Mouse (Mus musculus): ENCODE results near the gene Inafm2. TPM values are rescaled to one million over a fixed set of nuclear protein-coding genes. Genes with fewer than 3 reads are reported as not detected.

Inafm2 gene
- polyA plus RNA-seq, 1 experiment from 2014 or later = 25.1 TPM

- Histone ChIP-seq H3K9ac (replicated peaks) (peak overlapping the region; percentile 44; the same call in 1 of the 2 replicates), H3K4me3 (no peak overlapping the region), H3K27me3 (peaks cover 8% of the 10 kb centered on the region), H3K27ac (replicated peaks) (peak overlapping the region; percentile 63), H3K36me3 (no peaks in the 10 kb centered on the region), H3K9me3 (no peaks in the 10 kb centered on the region), H3K4me2 (replicated peaks) (peak overlapping the region; percentile 28), H3K4me1 (peaks cover 49% of the 10 kb centered on the region)
- 24% methylated on average over 10 of the region's 10 CpGs for WGBS
- ATAC-seq (ENCODE audit: low FRiP score, low read depth) = no peak
These were observed 3.9 kb downstream of the Inafm2 start for GRCm38 (mm10) chr2:118749341-118749884.

DNA sequence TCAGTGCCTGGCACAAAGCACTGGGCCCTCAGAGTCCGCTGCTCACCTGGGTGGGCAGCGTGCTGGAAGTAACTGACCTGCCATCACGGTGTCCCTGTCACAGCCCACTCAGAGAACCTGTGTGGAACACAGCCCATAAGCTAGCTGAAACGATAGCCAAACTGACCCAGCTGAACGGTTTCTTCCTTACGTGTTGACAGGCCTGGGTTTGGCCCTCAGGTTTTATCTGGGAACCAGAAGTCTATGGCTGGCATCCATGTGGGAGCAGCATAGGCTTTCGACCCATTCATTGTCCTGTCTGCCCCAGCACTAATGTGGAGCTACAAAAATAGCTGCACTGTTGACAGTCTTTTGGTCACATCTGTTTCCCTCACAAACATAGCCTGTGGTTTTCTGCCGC lies 4.9 kb downstream of the Inafm2 start:
- H3K4me1 ChIP-seq = peaks cover 41% of the 10 kb centered on the region
- no peak overlapping the region for H3K4me2 ChIP-seq (replicated peaks)
- H3K27ac ChIP-seq (replicated peaks) = no peak overlapping the region
- H3K9ac ChIP-seq (replicated peaks) = no peak overlapping the region
- no peaks in the 10 kb centered on the region for H3K9me3 ChIP-seq
- 87% methylated on average over 8 of the region's 8 CpGs for WGBS
- H3K4me3 ChIP-seq = no peak overlapping the region
- no peak for ATAC-seq (ENCODE audit: low FRiP score, low read depth)
- H3K36me3 ChIP-seq = no peaks in the 10 kb centered on the region
- no peaks in the 10 kb centered on the region; the same call in 1 of the 2 replicates for H3K27me3 ChIP-seq

GRCm38 (mm10) chr2:118751896-118752791 lies 6.6 kb downstream of the Inafm2 start:
- Histone ChIP-seq H3K4me3 (no peak overlapping the region), H3K9me3 (no peaks in the 10 kb centered on the region), H3K27ac (replicated peaks) (0 out of 2 replicates have a peak overlapping the region, but pooled peaks have one; percentile 3), H3K4me2 (replicated peaks) (no peak overlapping the region), H3K36me3 (no peaks in the 10 kb centered on the region), H3K27me3 (no peaks in the 10 kb centered on the region; the same call in 1 of the 2 replicates), H3K9ac (replicated peaks) (no peak overlapping the region), H3K4me1 (peaks cover 32% of the 10 kb centered on the region)
- 74% methylated on average over 16 of the region's 16 CpGs for WGBS
- no peak for ATAC-seq (ENCODE audit: low FRiP score, low read depth)

DNA sequence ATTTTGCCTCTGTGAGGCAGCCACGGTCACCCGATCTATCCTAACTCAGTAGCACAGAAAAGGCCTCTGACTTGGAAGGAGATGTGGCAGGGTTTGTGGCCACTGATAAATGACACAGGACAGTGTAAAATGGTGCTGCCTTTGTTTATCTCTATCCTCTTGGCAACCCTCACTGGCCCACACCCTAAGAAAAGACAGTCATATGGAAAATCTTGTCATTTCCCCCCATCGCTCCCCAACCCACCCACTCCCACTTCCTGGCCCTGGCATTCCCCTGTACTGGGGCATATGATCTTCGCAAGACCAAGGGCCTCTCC lies 7.2 kb downstream of the Inafm2 start:
- Histone ChIP-seq H3K4me2 (replicated peaks) (no peak overlapping the region), H3K9ac (replicated peaks) (no peak overlapping the region), H3K4me1 (peaks cover 26% of the 10 kb centered on the region), H3K27me3 (peaks cover 2% of the 10 kb centered on the region; the same call in 1 of the 2 replicates), H3K9me3 (no peaks in the 10 kb centered on the region), H3K36me3 (no peaks in the 10 kb centered on the region), H3K27ac (replicated peaks) (0 out of 2 replicates have a peak overlapping the region, but pooled peaks have one; percentile 3), H3K4me3 (no peak overlapping the region)
- ATAC-seq (ENCODE audit: low FRiP score, low read depth) = no peak
- WGBS = 92% methylated on average over 4 of the region's 4 CpGs

- Histone ChIP-seq H3K27ac (replicated peaks) (no peak overlapping the region), H3K9me3 (no peaks in the 10 kb centered on the region), H3K4me3 (no peak overlapping the region), H3K27me3 (peaks cover 16% of the 10 kb centered on the region), H3K36me3 (no peaks in the 10 kb centered on the region), H3K4me2 (replicated peaks) (no peak overlapping the region), H3K4me1 (peaks cover 13% of the 10 kb centered on the region), H3K9ac (replicated peaks) (no peak overlapping the region)
- WGBS = 91% methylated on average over 5 of the region's 5 CpGs
- no peak for ATAC-seq (ENCODE audit: low FRiP score, low read depth)
These were observed 8.6 kb downstream of the Inafm2 start for GRCm38 (mm10) chr2:118754143-118754542.

- no peaks in the 10 kb centered on the region for H3K9me3 ChIP-seq
- H3K4me3 ChIP-seq = no peak overlapping the region
- H3K9ac ChIP-seq (replicated peaks) = no peak overlapping the region
- ATAC-seq (ENCODE audit: low FRiP score, low read depth) = no peak
- 87% methylated on average over 6 of the region's 6 CpGs for WGBS
- H3K27me3 ChIP-seq = peaks cover 22% of the 10 kb centered on the region
- peaks cover 7% of the 10 kb centered on the region for H3K4me1 ChIP-seq
- no peak overlapping the region for H3K27ac ChIP-seq (replicated peaks)
- H3K4me2 ChIP-seq (replicated peaks) = no peak overlapping the region
- no peaks in the 10 kb centered on the region for H3K36me3 ChIP-seq
These were observed 9.8 kb downstream of the Inafm2 start for GRCm38 (mm10) chr2:118755407-118755806.

DNA sequence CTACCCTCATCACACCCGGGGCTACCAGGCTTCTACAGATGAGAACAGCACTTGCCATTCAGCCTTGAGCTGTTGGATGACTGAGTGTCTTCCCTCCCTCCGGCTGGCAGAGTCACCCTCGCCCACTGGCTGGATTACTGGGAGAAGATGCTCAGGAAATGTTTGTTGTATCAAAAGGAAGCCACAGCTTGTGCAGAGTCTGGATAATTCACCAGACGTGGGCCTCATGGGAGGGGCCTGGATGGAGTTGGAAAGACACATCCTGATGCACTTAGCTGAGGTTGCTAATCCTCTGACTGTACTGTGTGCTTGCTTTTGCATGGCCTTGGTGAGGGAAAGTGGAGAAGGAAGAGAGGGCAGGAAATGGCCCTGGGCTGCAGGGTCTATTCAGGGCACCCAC lies 10.5 kb downstream of the Inafm2 start:
- Histone ChIP-seq H3K9me3 (no peaks in the 10 kb centered on the region), H3K27me3 (peaks cover 25% of the 10 kb centered on the region), H3K4me3 (no peak overlapping the region), H3K36me3 (no peaks in the 10 kb centered on the region), H3K4me1 (peaks cover 11% of the 10 kb centered on the region), H3K4me2 (replicated peaks) (no peak overlapping the region), H3K27ac (replicated peaks) (no peak overlapping the region), H3K9ac (replicated peaks) (no peak overlapping the region)
- ATAC-seq (ENCODE audit: low FRiP score, low read depth) = no peak
- 84% methylated on average over 4 of the region's 4 CpGs for WGBS

- peak; percentile 13; the same call in 1 of the 2 replicates for ATAC-seq (ENCODE audit: low FRiP score, low read depth)
- H3K27ac ChIP-seq (replicated peaks) = no peak overlapping the region
- H3K4me1 ChIP-seq = peaks cover 44% of the 10 kb centered on the region
- H3K9ac ChIP-seq (replicated peaks) = no peak overlapping the region
- H3K4me2 ChIP-seq (replicated peaks) = no peak overlapping the region
- peaks cover 41% of the 10 kb centered on the region for H3K27me3 ChIP-seq
- H3K4me3 ChIP-seq = no peak overlapping the region
- H3K9me3 ChIP-seq = no peaks in the 10 kb centered on the region
- 17% methylated on average over 8 of the region's 8 CpGs for WGBS
- H3K36me3 ChIP-seq = no peaks in the 10 kb centered on the region
These were observed 14.3 kb downstream of the Inafm2 start for GRCm38 (mm10) chr2:118759828-118760227.

DNA sequence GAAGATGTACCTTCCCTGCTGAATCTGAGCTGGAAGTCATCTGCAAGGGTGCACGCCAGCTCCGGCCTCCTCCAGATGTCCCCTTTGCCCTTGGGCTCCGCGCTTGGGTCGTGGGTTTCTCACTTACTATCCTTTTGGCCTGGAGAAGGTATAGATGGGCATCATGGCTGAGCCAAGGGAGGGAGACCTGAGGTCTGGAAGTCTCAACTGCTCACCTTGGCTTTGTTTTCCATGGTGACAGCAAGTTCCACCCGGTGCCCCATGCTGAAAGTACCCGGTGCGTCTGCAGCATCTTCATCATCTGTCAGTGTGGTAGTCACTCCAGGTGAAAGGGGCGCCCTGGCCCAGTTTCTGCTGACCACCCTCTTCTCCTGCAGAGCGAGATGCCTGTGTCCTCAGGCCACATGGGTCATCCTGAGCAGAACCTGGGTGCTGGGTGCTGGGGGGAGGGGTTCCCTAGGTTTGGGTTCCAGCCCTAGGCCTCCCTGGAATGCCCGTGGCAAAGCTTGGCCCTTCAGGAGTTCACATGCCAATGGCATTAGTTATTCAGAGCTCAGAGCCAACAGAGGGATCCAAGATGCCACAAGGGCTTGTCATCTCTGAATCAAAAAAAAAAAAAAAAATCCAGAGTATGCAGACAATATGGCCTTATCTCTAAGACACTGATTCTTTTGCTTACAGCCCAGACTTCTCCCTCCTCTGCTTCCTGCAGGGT lies 14.9 kb downstream of the Inafm2 start:
- peaks cover 41% of the 10 kb centered on the region for H3K27me3 ChIP-seq
- no peaks in the 10 kb centered on the region for H3K9me3 ChIP-seq
- WGBS = 84% methylated on average over 11 of the region's 11 CpGs
- no peak overlapping the region for H3K4me2 ChIP-seq (replicated peaks)
- no peak overlapping the region for H3K4me3 ChIP-seq
- peaks cover 44% of the 10 kb centered on the region for H3K4me1 ChIP-seq
- H3K27ac ChIP-seq (replicated peaks) = no peak overlapping the region
- no peak for ATAC-seq (ENCODE audit: low FRiP score, low read depth)
- no peaks in the 10 kb centered on the region for H3K36me3 ChIP-seq
- H3K9ac ChIP-seq (replicated peaks) = no peak overlapping the region

DNA sequence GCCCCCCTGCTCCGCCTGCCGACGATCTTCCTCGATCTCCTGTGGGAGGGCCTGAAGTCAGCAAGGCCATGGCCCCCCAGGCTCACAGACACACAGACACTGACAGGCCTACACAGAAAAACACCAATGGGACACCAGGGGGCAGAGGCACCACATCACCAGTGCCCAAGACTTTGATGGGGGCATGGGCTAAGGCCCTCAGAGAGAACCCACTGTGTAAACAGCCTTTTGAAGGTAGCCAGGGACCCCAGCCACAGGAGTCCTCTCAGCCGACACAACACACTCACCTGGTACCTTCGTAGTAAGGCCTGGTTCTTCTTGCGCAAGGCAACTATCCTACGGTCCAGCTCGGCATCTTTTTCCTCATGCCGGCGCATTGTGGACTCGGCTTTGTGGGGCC lies 15.8 kb downstream of the Inafm2 start:
- no peak for ATAC-seq (ENCODE audit: low FRiP score, low read depth)
- peaks cover 44% of the 10 kb centered on the region for H3K4me1 ChIP-seq
- no peak overlapping the region for H3K4me3 ChIP-seq
- peak overlapping the region; percentile 59 for H3K9ac ChIP-seq (replicated peaks)
- peak overlapping the region; percentile 97 for H3K27ac ChIP-seq (replicated peaks)
- no peaks in the 10 kb centered on the region for H3K9me3 ChIP-seq
- H3K27me3 ChIP-seq = peaks cover 43% of the 10 kb centered on the region
- H3K36me3 ChIP-seq = no peaks in the 10 kb centered on the region
- peak overlapping the region; percentile 49 for H3K4me2 ChIP-seq (replicated peaks)
- WGBS = 86% methylated on average over 12 of the region's 12 CpGs

- Histone ChIP-seq H3K27me3 (peaks cover 43% of the 10 kb centered on the region), H3K4me2 (replicated peaks) (peak within 1 kb of the TSS; percentile 49), H3K36me3 (no peaks in the 10 kb centered on the region), H3K9me3 (no peaks in the 10 kb centered on the region), H3K27ac (replicated peaks) (peak within 1 kb of the TSS; percentile 97), H3K4me1 (peaks cover 44% of the 10 kb centered on the region), H3K4me3 (peak within 1 kb of the TSS; percentile 28), H3K9ac (replicated peaks) (peak within 1 kb of the TSS; percentile 59)
- ATAC-seq (ENCODE audit: low FRiP score, low read depth) = peak; percentile 85
- WGBS = 4% methylated on average over 29 of the region's 29 CpGs
These were observed 16.6 kb downstream of the Inafm2 start, which contains the start of gene Ccdc9b for GRCm38 (mm10) chr2:118761906-118762783. Ccdc9b (minus strand) TSS chr2:118762661.

Measured in midbrain, embryonic 12.5 days (tissue).